Mouse (Mus musculus) gastrocnemius, postnatal 14 days (tissue): Measurements from ENCODE around the gene Txlnb. TPM values are rescaled to one million over a fixed set of nuclear protein-coding genes. Genes with fewer than 3 reads are reported as not detected.
A peak's percentile ranks its signal among the peaks of the same experiment; 100 is the strongest.
"Not testable (repeated sequence)": the region's sequence is repeated elsewhere in the genome, so short reads cannot be mapped to it uniquely, and the experiment has no call there.

ENCODE experiments used
- DNase-seq: peaks from one replicate; pipeline ENCODE4 v3.0.0; 2021; ENCODE audit warnings: mixed read lengths
- intact Hi-C: fragments of 180-260 bp; cut with DNase I; formaldehyde crosslinking; loops from one replicate; pipeline ENCODE4 v1.15.1; 2025; ENCODE audit warnings: low total_unique reads
- total RNA-seq, 2 experiments: library from RNA; stranded (reverse); gene quantifications; 2 replicates each; pipeline ENCODE4 v1.2.3; 2021

Txlnb gene
- total RNA-seq, 2 experiments from 2014 or later, result 109 to 140 TPM

- DNase-seq, result no peak
- intact Hi-C loops, result no loop called here
These were observed 5.8 kb downstream of the Txlnb start for GRCm38 (mm10) chr10:17801788-17802187.

- DNase-seq, result no peak
- intact Hi-C loops, result no loop called here
These were observed 12.5 kb downstream of the Txlnb start for GRCm38 (mm10) chr10:17808526-17808925.

DNA sequence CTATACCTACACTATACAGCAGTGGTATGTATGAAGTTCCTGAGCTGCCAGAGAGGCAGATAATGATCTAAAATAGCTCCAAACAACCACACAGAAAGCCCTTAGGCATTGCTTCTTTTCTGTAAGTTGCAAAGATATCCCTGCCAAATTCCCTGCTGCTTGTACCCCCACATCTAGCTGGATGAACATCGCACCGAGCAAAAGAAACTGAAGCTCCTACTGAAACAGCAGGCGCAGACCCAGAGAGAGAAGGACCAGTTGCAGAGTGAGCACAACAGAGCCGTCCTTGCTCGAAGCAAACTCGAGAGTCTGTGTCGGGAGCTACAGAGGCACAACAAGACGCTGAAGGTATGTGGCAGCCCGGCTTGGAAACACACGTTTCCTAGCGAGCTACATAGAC, 19.0 kb downstream of the Txlnb start:
- intact Hi-C loops, result no loop called here

DNA sequence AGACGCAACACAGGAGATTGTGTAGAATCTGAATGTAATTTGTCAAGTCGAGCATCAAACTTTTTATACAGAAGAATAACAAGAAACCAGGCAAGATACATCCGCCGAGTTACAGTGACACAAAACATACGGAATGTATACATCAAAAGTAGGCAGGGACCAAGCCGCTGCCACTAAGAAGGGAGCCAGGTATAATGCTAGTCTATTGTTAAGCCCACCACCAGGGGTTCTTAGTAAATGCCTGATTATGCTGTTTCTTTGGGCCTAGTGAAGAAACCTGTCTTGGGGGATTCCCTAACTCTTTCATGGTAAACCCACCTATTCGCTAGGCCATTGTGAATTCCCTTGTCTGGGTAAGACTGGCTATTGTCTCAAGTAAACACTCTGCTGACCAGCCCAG, 24.4 kb downstream of the Txlnb start:
- DNase-seq, intact Hi-C loops: not testable (repeated sequence)

More for the DNA sequence above, 19.0 kb downstream of the Txlnb start:
- DNase-seq, result no peak

DNA sequence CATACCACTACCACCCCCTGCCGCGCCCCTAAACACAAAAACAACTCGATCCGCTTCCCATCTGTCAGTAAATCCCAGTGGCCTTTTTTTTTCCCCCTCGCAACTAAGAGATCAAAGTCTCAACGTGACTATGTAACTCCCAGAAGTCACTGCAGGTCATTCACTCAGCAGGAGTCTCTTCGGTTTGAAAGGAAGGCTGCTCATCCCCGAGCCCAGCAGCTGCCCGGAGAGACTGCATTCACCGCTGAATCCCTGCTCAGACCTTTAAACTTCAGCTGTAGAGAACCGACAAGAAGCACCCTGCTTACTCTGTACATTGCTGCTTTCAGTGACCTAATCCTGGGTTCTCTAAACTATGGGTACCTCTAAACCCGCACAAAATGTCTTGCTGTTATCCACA, 31.4 kb downstream of the Txlnb start:
- intact Hi-C loops, result no loop called here
- DNase-seq, result no peak

DNA sequence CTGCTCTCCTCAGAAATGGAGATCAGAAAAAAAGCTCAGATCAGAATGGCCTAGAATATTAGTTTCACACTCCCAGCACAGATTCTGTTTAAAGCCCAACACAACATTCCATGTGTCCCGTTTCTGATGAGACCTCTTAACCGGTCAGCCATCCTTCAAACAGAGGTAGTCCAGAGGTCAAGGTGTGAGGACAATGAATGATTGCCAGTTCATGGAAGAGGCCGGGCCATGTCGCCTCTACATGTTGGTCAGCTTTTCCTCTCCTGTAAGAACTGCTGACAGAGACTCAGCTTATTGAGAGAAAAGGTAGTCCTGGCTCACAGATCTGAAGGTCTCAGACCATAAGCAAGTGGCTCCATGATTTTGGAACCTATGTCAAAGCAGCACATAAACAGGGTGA, 33.2 kb downstream of the Txlnb start:
- intact Hi-C loops, result no loop called here
- no peak for DNase-seq

DNA sequence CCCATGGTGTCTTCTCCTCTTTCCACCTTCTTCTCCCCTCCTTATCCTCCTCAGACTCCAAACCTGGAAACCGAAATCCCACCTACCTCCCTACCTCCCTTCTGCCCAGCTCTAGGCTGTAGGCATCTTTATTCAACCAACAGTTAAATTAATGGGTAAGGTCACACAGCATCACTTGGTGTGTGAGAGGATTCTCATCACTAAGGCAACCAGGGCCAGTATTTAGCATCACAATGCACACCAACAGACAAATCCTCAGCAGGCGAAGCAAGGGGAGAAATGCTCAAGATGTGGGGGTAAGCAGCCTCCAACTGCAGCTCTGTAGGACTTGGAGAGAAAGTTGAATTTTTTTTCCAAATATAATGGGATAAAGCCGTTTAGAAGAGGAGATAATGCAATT, 35.0 kb downstream of the Txlnb start:
- DNase-seq, result no peak
- intact Hi-C loops, result no loop called here

GRCm38 (mm10) chr10:17835031-17835430, 39.0 kb downstream of the Txlnb start:
- intact Hi-C loops, result no loop called here
- DNase-seq, result no peak

- intact Hi-C loops, result no loop called here
- no peak for DNase-seq
These were observed 40.2 kb downstream of the Txlnb start for GRCm38 (mm10) chr10:17836275-17836674.

- intact Hi-C loops, result no loop called here
- no peak for DNase-seq
These were observed 46.0 kb downstream of the Txlnb start for GRCm38 (mm10) chr10:17842030-17842429.

- no peak for DNase-seq
- intact Hi-C loops, result no loop called here
These were observed 48.9 kb downstream of the Txlnb start for GRCm38 (mm10) chr10:17844781-17845537.

GRCm38 (mm10) chr10:17857647-17858261, 61.7 kb downstream of the Txlnb start:
- intact Hi-C loops, result no loop called here
- no peak for DNase-seq

- DNase-seq, result no peak
These were observed 64.9 kb downstream of the Txlnb start for GRCm38 (mm10) chr10:17860701-17861480.

GRCm38 (mm10) chr10:17869822-17870662, 74.0 kb downstream of the Txlnb start:
- peak; percentile 49 for DNase-seq
- intact Hi-C loops, result loop anchor here (5.0 kb wide), 1 partner anchor 138 kb away; no protein-coding TSS in a partner anchor

More at GRCm38 (mm10) chr10:17860701-17861480, 64.9 kb downstream of the Txlnb start:
- intact Hi-C loops, result no loop called here

DNA sequence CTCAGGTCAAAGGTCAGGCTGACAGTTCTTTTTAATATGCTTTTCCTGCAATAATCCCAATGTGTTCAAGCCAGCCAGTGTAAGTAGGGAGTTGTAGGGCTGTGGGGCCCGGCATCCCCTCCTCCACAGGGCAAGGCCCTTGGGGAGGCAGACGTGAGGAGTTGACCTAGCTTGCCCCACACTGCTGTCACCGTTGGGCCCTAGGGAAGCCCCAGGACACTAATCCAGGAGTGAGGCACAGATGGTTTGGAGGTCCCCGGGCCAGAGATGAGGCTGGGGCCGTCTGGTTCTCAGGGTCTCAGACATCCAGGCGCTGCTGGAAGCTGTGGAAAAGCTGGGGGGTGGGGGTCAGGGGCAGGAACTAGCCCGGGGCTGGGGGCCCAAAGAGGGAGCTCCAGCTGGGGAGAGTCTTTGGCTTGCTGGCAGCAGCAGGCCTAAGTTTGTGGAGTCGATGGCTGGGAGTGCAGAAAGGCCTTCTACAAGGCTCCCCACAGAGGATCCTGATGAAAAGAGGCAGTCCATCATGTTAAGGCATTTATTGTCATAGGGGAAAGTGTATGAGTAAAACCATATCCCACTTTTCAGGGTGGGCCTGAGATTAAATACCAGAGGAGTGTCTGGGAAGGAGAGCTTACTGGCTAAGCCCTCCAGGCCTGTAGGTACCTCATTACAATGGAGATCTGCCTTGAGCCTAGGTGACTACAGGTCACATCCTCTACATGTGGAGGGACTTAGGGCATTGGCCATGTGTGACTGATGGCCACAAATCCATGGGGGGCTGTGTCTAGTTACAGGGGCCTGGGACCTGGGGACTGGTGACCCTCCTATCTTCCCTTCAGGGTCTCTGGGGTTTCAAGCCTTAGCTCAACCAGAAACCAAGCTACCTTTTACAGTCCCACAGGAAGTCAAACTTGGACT, 82.2 kb downstream of the Txlnb start:
- intact Hi-C loops, result no loop called here
- DNase-seq, result no peak

GRCm38 (mm10) chr10:17880038-17880437, 84.0 kb downstream of the Txlnb start:
- intact Hi-C loops, result no loop called here
- no peak for DNase-seq

GRCm38 (mm10) chr10:17880724-17881123, 84.7 kb downstream of the Txlnb start:
- DNase-seq, result no peak
- intact Hi-C loops, result no loop called here
